21 mouse cellular contexts compared by ENCODE assay signal in the genomic region with DNA sequence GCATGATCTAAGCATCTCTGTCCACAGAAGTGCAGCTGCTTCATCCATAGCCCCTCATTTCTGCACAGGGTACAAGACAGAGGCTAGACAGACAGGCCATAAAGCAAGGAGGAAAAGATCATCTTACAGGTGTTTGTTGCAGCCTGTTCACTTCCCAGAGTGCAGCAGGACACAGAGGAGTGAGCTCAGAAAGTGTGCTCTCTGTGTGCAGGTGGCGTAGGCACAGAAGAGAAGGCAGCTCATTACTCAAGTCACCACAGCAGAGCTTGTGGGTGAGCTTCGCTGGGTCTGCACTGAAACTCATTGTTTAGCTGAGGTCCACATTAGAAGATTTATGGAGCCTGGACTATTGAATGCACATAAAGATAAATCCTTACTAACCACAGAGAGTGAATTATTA. TPM values are rescaled to one million over a fixed set of nuclear protein-coding genes. Genes with fewer than 3 reads are reported as not detected.
"Had no signal": no experiment of that assay in that cellular context is flagged by ENCODE, and none has a peak within 500 bp of the region (broad histone marks: within the 10 kb centered on the region; RNA-seq: fewer than 3 reads in every experiment).

No protein-coding gene starts in this region.

- H3K4me3 ChIP-seq: limb, embryonic 13.5 days; liver, embryonic 12.5 days; liver, embryonic 15.5 days; lung, embryonic 15.5 days; megakaryocyte, embryonic 14.5 days; midbrain, embryonic 10.5 days; midbrain, embryonic 13.5 days; myocyte had no signal

- H3K27ac ChIP-seq: limb, embryonic 13.5 days; liver, embryonic 12.5 days; liver, embryonic 15.5 days; lung, embryonic 15.5 days; midbrain, embryonic 10.5 days; midbrain, embryonic 13.5 days had no signal

- H3K4me1 ChIP-seq: limb, embryonic 13.5 days; liver, embryonic 12.5 days; liver, embryonic 15.5 days; lung, embryonic 15.5 days; midbrain, embryonic 10.5 days; midbrain, embryonic 13.5 days had no signal

- H3K36me3 ChIP-seq: midbrain, embryonic 13.5 days had no signal

- H3K4me2 ChIP-seq: limb, embryonic 13.5 days; liver, embryonic 12.5 days; liver, embryonic 15.5 days; lung, embryonic 15.5 days; midbrain, embryonic 13.5 days had no signal

- H3K9ac ChIP-seq: limb, embryonic 13.5 days; liver, embryonic 12.5 days; liver, embryonic 15.5 days; lung, embryonic 15.5 days; midbrain, embryonic 13.5 days had no signal

- H3K9me3 ChIP-seq: limb, embryonic 13.5 days; liver, embryonic 12.5 days; liver, embryonic 15.5 days; lung, embryonic 15.5 days; megakaryocyte, embryonic 14.5 days; midbrain, embryonic 10.5 days; midbrain, embryonic 13.5 days had no signal

- ATAC-seq: intestine, postnatal 0 days; liver, embryonic 12.5 days; midbrain, embryonic 13.5 days; midbrain, embryonic 16.5 days had no signal

- H3K27me3 ChIP-seq: limb, embryonic 13.5 days; liver, embryonic 12.5 days; liver, embryonic 15.5 days; lung, embryonic 15.5 days; megakaryocyte, embryonic 14.5 days; midbrain, embryonic 13.5 days had no signal

- DNase-seq: kidney, adult 2 months; kidney, postnatal 4 days; liver; lung, adult 18-20 months; lung, postnatal 10 days; lung, postnatal 36 days; thymus, adult 18-20 months; thymus, postnatal 36 days had no signal

RNA-seq across cellular contexts. Expression of a gene that starts 45.5 kb away (rescaled TPM):
- polyA plus RNA-seq: intestine, postnatal 0 days; kidney, adult 2 months; small intestine, adult 2 months; spleen, adult 2 months; urinary bladder, adult 2 months had no signal
